Mouse (Mus musculus) layer of hippocampus, postnatal 14 days (tissue): ENCODE data around the gene Cdc42ep1. TPM values are rescaled to one million over a fixed set of nuclear protein-coding genes. Genes with fewer than 3 reads are reported as not detected.

Source experiments
- DNase-seq, 2 experiments: peaks; one replicate each; pipeline ENCODE4 v3.0.0; 2021 to 2022; ENCODE audit warnings: low spot score in 2 of 2, mixed read lengths in 1 of 2
- long read RNA-seq, 2 experiments: library from polyadenylated mRNA; stranded (forward); transcript quantifications; one replicate each; pipeline ENCODE4 v2.0.0; 2021
- total RNA-seq, 2 experiments: library from RNA; stranded (reverse); gene quantifications; 2 replicates each; pipeline ENCODE4 v1.2.3; 2021

Cdc42ep1 gene
- 10 to 100 TPM in 1 of 2 experiments, 1 to 10 TPM in 1; 9.9 to 10.5 TPM for total RNA-seq
- long read RNA-seq, experiment 1, transcript Cdc42ep1-201 (3 exons, 2,560 nt) = major isoform, 5 of 9 reads
- long read RNA-seq, experiment 1, partial matches to known transcripts = 3 of 9 reads
- long read RNA-seq, experiment 1, other reads (novel, unspliced or antisense) = 1 of 9 reads
- long read RNA-seq, experiment 2, partial matches to known transcripts = 0 of 3 reads
- long read RNA-seq, experiment 2, other reads (novel, unspliced or antisense) = 0 of 3 reads

GRCm38 (mm10) chr15:78842371-78843163, at the start of gene Cdc42ep1:
Gene Cdc42ep1 (plus strand): TSS chr15:78842624.
- no peak for DNase-seq

GRCm38 (mm10) chr15:78796196-78797059, 46.0 kb upstream of the Cdc42ep1 start:
- no peak for DNase-seq

GRCm38 (mm10) chr15:78797060-78797329, 45.4 kb upstream of the Cdc42ep1 start:
- DNase-seq = no peak

- peak in 1 of 2 experiments; percentile 24 for DNase-seq
These were observed 43.4 kb upstream of the Cdc42ep1 start for GRCm38 (mm10) chr15:78799029-78799428.

- no peak for DNase-seq
These were observed 40.9 kb upstream of the Cdc42ep1 start for GRCm38 (mm10) chr15:78801571-78801970.

- DNase-seq = no peak
These were observed 40.3 kb upstream of the Cdc42ep1 start for GRCm38 (mm10) chr15:78801971-78802741.

- no peak for DNase-seq
These were observed 39.5 kb upstream of the Cdc42ep1 start, which contains the start of gene Card10 for GRCm38 (mm10) chr15:78802776-78803391. Gene Card10 (minus strand): TSS chr15:78803042.

- DNase-seq = no peak
These were observed 38.9 kb upstream of the Cdc42ep1 start for GRCm38 (mm10) chr15:78803499-78803900.

- no peak for DNase-seq
These were observed 38.1 kb upstream of the Cdc42ep1 start for GRCm38 (mm10) chr15:78804326-78804725.

- DNase-seq = no peak
These were observed 37.1 kb upstream of the Cdc42ep1 start for GRCm38 (mm10) chr15:78805351-78805750.

- DNase-seq = no peak
These were observed 35.8 kb upstream of the Cdc42ep1 start for GRCm38 (mm10) chr15:78806614-78807013.

- no peak for DNase-seq
These were observed 35.3 kb upstream of the Cdc42ep1 start for GRCm38 (mm10) chr15:78807141-78807540.

GRCm38 (mm10) chr15:78808980-78809379, 33.4 kb upstream of the Cdc42ep1 start:
- no peak for DNase-seq

GRCm38 (mm10) chr15:78809739-78810138, 32.7 kb upstream of the Cdc42ep1 start:
- no peak for DNase-seq

GRCm38 (mm10) chr15:78810146-78810545, 32.3 kb upstream of the Cdc42ep1 start:
- DNase-seq = no peak

- no peak for DNase-seq
These were observed 28.8 kb upstream of the Cdc42ep1 start for GRCm38 (mm10) chr15:78813603-78814002.

GRCm38 (mm10) chr15:78815314-78816073, 26.9 kb upstream of the Cdc42ep1 start:
- DNase-seq = no peak

GRCm38 (mm10) chr15:78816074-78816391, 26.4 kb upstream of the Cdc42ep1 start:
- DNase-seq = no peak

GRCm38 (mm10) chr15:78826213-78827204, 15.9 kb upstream of the Cdc42ep1 start:
- peak; percentile 65 to 79 for DNase-seq
